Mouse (Mus musculus): Measurements from ENCODE around the gene Ppp4r4. TPM values are rescaled to one million over a fixed set of nuclear protein-coding genes. Genes with fewer than 3 reads are reported as not detected.
"Not testable (repeated sequence)": the region's sequence is repeated elsewhere in the genome, so short reads cannot be mapped to it uniquely, and the experiment has no call there.

Gene Ppp4r4
- total RNA-seq, 1 experiment = 1.7 TPM

- no peaks in the 10 kb centered on the region for H3K9me3 ChIP-seq (ENCODE audit: control insufficient read depth, insufficient read depth, low read depth, low read length)
- H3K4me1 ChIP-seq (ENCODE audit: control insufficient read depth in 2 of 2, insufficient read depth in 2 of 2, low read length in 2 of 2, poor library complexity in 1 of 2) = no peaks in the 10 kb centered on the region
- H3K27ac ChIP-seq (ENCODE audit: insufficient read depth, low read depth, low read length, poor library complexity, severe bottlenecking) = no peak overlapping the region
- DNase-seq (ENCODE audit: low read depth, low spot score) = no peak
- TF ChIP-seq MAFK (IDR thresholded peaks at IDR 0.05; ENCODE audit: insufficient read depth, low read depth, low read length) (no peak), HCFC1 (IDR thresholded peaks at IDR 0.05; ENCODE audit: borderline replicate concordance, insufficient read depth, low read length) (no peak), ZNF384 (IDR thresholded peaks at IDR 0.05; ENCODE audit: low read depth, low read length) (no peak), CHD2 (IDR thresholded peaks at IDR 0.05; ENCODE audit: low read depth, low read length) (no peak), ZC3H11A (IDR thresholded peaks at IDR 0.05; ENCODE audit: borderline replicate concordance, low read depth, low read length) (no peak)
- no peaks in the 10 kb centered on the region for H3K36me3 ChIP-seq (ENCODE audit: control insufficient read depth, insufficient read depth, low read length, poor library complexity, severe bottlenecking)
- in situ Hi-C loops (cut with MboI; ENCODE audit: low sequenced_read_pairs in 2 of 2, unreplicated experiment in 2 of 2) = no loop called here
- H3K4me3 ChIP-seq (ENCODE audit: insufficient read depth in 1 of 2, low read depth in 1 of 2, low read length in 2 of 2, poor library complexity in 1 of 2, severe bottlenecking in 1 of 2) = no peak overlapping the region
- H3K9ac ChIP-seq (ENCODE audit: insufficient read depth, low read depth, low read length, poor library complexity, severe bottlenecking) = no peak overlapping the region
These were observed 128.0 kb downstream of the Ppp4r4 start for GRCm38 (mm10) chr12:103660076-103660475.

GRCm38 (mm10) chr12:103662053-103662452, 130.0 kb downstream of the Ppp4r4 start:
- H3K9me3 ChIP-seq (ENCODE audit: control insufficient read depth, insufficient read depth, low read depth, low read length); H3K4me1 ChIP-seq (ENCODE audit: control insufficient read depth in 2 of 2, insufficient read depth in 2 of 2, low read length in 2 of 2, poor library complexity in 1 of 2); in situ Hi-C loops (cut with MboI; ENCODE audit: low sequenced_read_pairs in 2 of 2, unreplicated experiment in 2 of 2); H3K9ac ChIP-seq (ENCODE audit: insufficient read depth, low read depth, low read length, poor library complexity, severe bottlenecking); H3K27ac ChIP-seq (ENCODE audit: insufficient read depth, low read depth, low read length, poor library complexity, severe bottlenecking); H3K36me3 ChIP-seq (ENCODE audit: control insufficient read depth, insufficient read depth, low read length, poor library complexity, severe bottlenecking); DNase-seq (ENCODE audit: low read depth, low spot score); H3K4me3 ChIP-seq (ENCODE audit: insufficient read depth in 1 of 2, low read depth in 1 of 2, low read length in 2 of 2, poor library complexity in 1 of 2, severe bottlenecking in 1 of 2): not testable (repeated sequence)

Other genes starting within 250 kb of the Ppp4r4 start
- not detected in 2 replicates for gene Fam181a, start 221.3 kb upstream of the Ppp4r4 start, total RNA-seq (2012; rRNA removed)
- 0.27 TPM in 1 of 2 replicates, not detected in the other for gene Asb2, start 176.3 kb upstream of the Ppp4r4 start, total RNA-seq (2012; rRNA removed)
- 4.8 and 7.0 TPM in 2 replicates for gene Otub2, start 143.6 kb upstream of the Ppp4r4 start, total RNA-seq (2012; rRNA removed)
- 2.1 and 3.8 TPM in 2 replicates for gene 9330161L09Rik, start 124.5 kb upstream of the Ppp4r4 start, total RNA-seq (2012; rRNA removed)
- 86.2 and 107 TPM in 2 replicates for gene Ddx24, start 106.5 kb upstream of the Ppp4r4 start, total RNA-seq (2012; rRNA removed)
- 0.48 and 2.1 TPM in 2 replicates for gene Ifi27, start 98.1 kb upstream of the Ppp4r4 start, total RNA-seq (2012; rRNA removed)
- gene Ifi27l2a, start 88.6 kb upstream of the Ppp4r4 start, total RNA-seq (2012; rRNA removed) = 0.63 and 2.1 TPM in 2 replicates
- 0.58 TPM in 1 of 2 replicates, not detected in the other for gene Ifi27l2b, start 75.1 kb upstream of the Ppp4r4 start, total RNA-seq (2012; rRNA removed)
- gene Serpina10, start 99.2 kb downstream of the Ppp4r4 start, total RNA-seq (2012; rRNA removed) = not detected in 2 replicates
- gene Serpina6, start 124.9 kb downstream of the Ppp4r4 start, total RNA-seq (2012; rRNA removed) = not detected in 2 replicates
- gene Serpina16, start 143.9 kb downstream of the Ppp4r4 start, total RNA-seq (2012; rRNA removed) = not detected in 2 replicates
- not detected in 2 replicates for gene Serpina1f, start 163.2 kb downstream of the Ppp4r4 start, total RNA-seq (2012; rRNA removed)
- gene Serpina1d, start 241.3 kb downstream of the Ppp4r4 start, total RNA-seq (2012; rRNA removed) = not detected in 2 replicates

All from ES-E14 (cell line).